Mouse (Mus musculus) heart, embryonic 16.5 days (tissue): ENCODE data around the gene Rpl12. TPM values are rescaled to one million over a fixed set of nuclear protein-coding genes. Genes with fewer than 3 reads are reported as not detected.

ENCODE experiments used
- ATAC-seq: fragments of 200-750 bp; cut with Nextera tagmentation; replicated peaks from 2 replicates; pipeline ENCODE4 v1.8.0; 2017; ENCODE audit warnings: moderate number of reproducible peaks; ENCODE audit not compliant: insufficient read depth, low FRiP score; ENCODE audit errors: extremely low read depth
- H3K27ac ChIP-seq: fragments of 300-500 bp; sonication (generic); 2 replicates; pipeline ENCODE4 v1.5.1; 2014; ENCODE audit warnings: mild to moderate bottlenecking, low read length, control low read depth, moderate library complexity
- H3K27me3 ChIP-seq: fragments of 300-500 bp; sonication (generic); 2 replicates; pipeline ENCODE4 v1.6.1; 2014; ENCODE audit warnings: low read length, mixed read lengths; ENCODE audit not compliant: control insufficient read depth, insufficient read depth
- H3K36me3 ChIP-seq: fragments of 300-500 bp; sonication (generic); 2 replicates; pipeline ENCODE4 v1.6.1; 2014; ENCODE audit not compliant: control insufficient read depth, insufficient read depth
- H3K4me1 ChIP-seq: fragments of 300-500 bp; sonication (generic); 2 replicates; pipeline ENCODE4 v1.6.1; 2014; ENCODE audit warnings: low read length, mixed read lengths; ENCODE audit not compliant: control insufficient read depth, insufficient read depth
- H3K4me2 ChIP-seq: fragments of 300-500 bp; sonication (generic); 2 replicates; pipeline ENCODE4 v1.6.1; 2014; ENCODE audit warnings: low read depth, mild to moderate bottlenecking, control low read depth, low read length
- H3K4me3 ChIP-seq: fragments of 300-500 bp; sonication (generic); 2 replicates; pipeline ENCODE4 v1.5.1; 2014; ENCODE audit warnings: mild to moderate bottlenecking, control low read depth, low read length
- H3K9ac ChIP-seq: fragments of 300-500 bp; sonication (generic); 2 replicates; pipeline ENCODE4 v1.6.1; 2014; ENCODE audit warnings: low read length, control low read depth
- H3K9me3 ChIP-seq: fragments of 300-500 bp; sonication (generic); replicated peaks from 2 replicates; pipeline ENCODE4 v1.6.1; 2016; ENCODE audit warnings: low read length; ENCODE audit not compliant: control insufficient read depth
- WGBS: fragments of 180-500 bp; shearing (Covaris S2); extraction: QIAGEN DNeasy Blood & Tissue Kit; methylation state at CpG from one replicate; pipeline ENCODE4 v1.1.7; 2014; 5-methylcytosine and 5-hydroxymethylcytosine counted together
- polyA plus RNA-seq: library from polyadenylated mRNA; unstranded; fragments of >200 nt; fragmentation: Nextera tagmentation; extraction: Ambion mirVana; gene quantifications from 2 replicates; pipeline ENCODE4 v1.2.1, GENCODE M21; 2015

The Rpl12 gene
- polyA plus RNA-seq, 1 experiment from 2014 or later, result 92.2 TPM

GRCm38 (mm10) chr2:32921801-32922380, 39.5 kb upstream of the Rpl12 start:
- no peaks in the 10 kb centered on the region for H3K27me3 ChIP-seq
- no peaks in the 10 kb centered on the region for H3K4me1 ChIP-seq
- H3K9ac ChIP-seq, result no peak overlapping the region
- H3K27ac ChIP-seq, result no peak overlapping the region
- ATAC-seq, result no peak
- no peaks in the 10 kb centered on the region for H3K9me3 ChIP-seq
- H3K4me3 ChIP-seq, result no peak overlapping the region
- WGBS, result 92% methylated on average over 15 of the region's 15 CpGs
- no peak overlapping the region for H3K4me2 ChIP-seq
- peaks cover 46% of the 10 kb centered on the region for H3K36me3 ChIP-seq

GRCm38 (mm10) chr2:32922564-32922963, 38.8 kb upstream of the Rpl12 start:
- H3K9ac ChIP-seq, result no peak overlapping the region
- WGBS, result 88% methylated on average over 13 of the region's 13 CpGs
- no peak overlapping the region for H3K27ac ChIP-seq
- no peaks in the 10 kb centered on the region for H3K9me3 ChIP-seq
- H3K4me2 ChIP-seq, result no peak overlapping the region
- ATAC-seq, result no peak
- H3K36me3 ChIP-seq, result peaks cover 46% of the 10 kb centered on the region
- no peaks in the 10 kb centered on the region for H3K4me1 ChIP-seq
- H3K4me3 ChIP-seq, result no peak overlapping the region
- H3K27me3 ChIP-seq, result no peaks in the 10 kb centered on the region

- WGBS, result 88% methylated on average over 24 of the region's 24 CpGs
- no peak overlapping the region for H3K4me2 ChIP-seq
- peaks cover 46% of the 10 kb centered on the region for H3K36me3 ChIP-seq
- H3K4me1 ChIP-seq, result no peaks in the 10 kb centered on the region
- no peak for ATAC-seq
- H3K9me3 ChIP-seq, result no peaks in the 10 kb centered on the region
- H3K4me3 ChIP-seq, result no peak overlapping the region
- H3K27me3 ChIP-seq, result no peaks in the 10 kb centered on the region
- H3K9ac ChIP-seq, result no peak overlapping the region
- no peak overlapping the region for H3K27ac ChIP-seq
Measured at GRCm38 (mm10) chr2:32923551-32924250, 37.7 kb upstream of the Rpl12 start.

- Histone ChIP-seq H3K27ac (no peak overlapping the region), H3K36me3 (peaks cover 41% of the 10 kb centered on the region), H3K9ac (no peak overlapping the region), H3K4me3 (no peak overlapping the region), H3K27me3 (no peaks in the 10 kb centered on the region), H3K9me3 (no peaks in the 10 kb centered on the region), H3K4me1 (no peaks in the 10 kb centered on the region), H3K4me2 (no peak overlapping the region)
- ATAC-seq, result no peak
- WGBS, result 70% methylated on average over 10 of the region's 10 CpGs
Measured at GRCm38 (mm10) chr2:32924306-32924844, 37.0 kb upstream of the Rpl12 start.

- Histone ChIP-seq H3K9me3 (no peaks in the 10 kb centered on the region), H3K4me3 (no peak overlapping the region), H3K27me3 (no peaks in the 10 kb centered on the region), H3K27ac (no peak overlapping the region; the same call in 1 of the 2 replicates), H3K4me1 (no peaks in the 10 kb centered on the region), H3K9ac (no peak overlapping the region), H3K36me3 (peaks cover 28% of the 10 kb centered on the region), H3K4me2 (no peak overlapping the region)
- no peak for ATAC-seq
- 77% methylated on average over 12 of the region's 12 CpGs for WGBS
Measured at GRCm38 (mm10) chr2:32926330-32927075, 34.9 kb upstream of the Rpl12 start.

- no peaks in the 10 kb centered on the region for H3K9me3 ChIP-seq
- H3K27ac ChIP-seq, result no peak overlapping the region
- H3K4me1 ChIP-seq, result no peaks in the 10 kb centered on the region
- no peak overlapping the region for H3K4me2 ChIP-seq
- H3K36me3 ChIP-seq, result peaks cover 19% of the 10 kb centered on the region
- ATAC-seq, result no peak
- H3K4me3 ChIP-seq, result no peak overlapping the region
- no peak overlapping the region for H3K9ac ChIP-seq
- H3K27me3 ChIP-seq, result no peaks in the 10 kb centered on the region
- 75% methylated on average over 15 of the region's 15 CpGs for WGBS
Measured at GRCm38 (mm10) chr2:32927624-32928234, 33.6 kb upstream of the Rpl12 start.

GRCm38 (mm10) chr2:32928235-32928946, 33.0 kb upstream of the Rpl12 start:
- no peak overlapping the region for H3K4me3 ChIP-seq
- H3K36me3 ChIP-seq, result peaks cover 13% of the 10 kb centered on the region; the same call in 1 of the 2 replicates
- H3K27me3 ChIP-seq, result no peaks in the 10 kb centered on the region
- H3K4me2 ChIP-seq, result no peak overlapping the region
- H3K27ac ChIP-seq, result no peak overlapping the region
- H3K9ac ChIP-seq, result no peak overlapping the region
- no peaks in the 10 kb centered on the region for H3K9me3 ChIP-seq
- peak; percentile 61; the same call in 1 of the 2 replicates for ATAC-seq
- WGBS, result 28% methylated on average over 10 of the region's 10 CpGs
- no peaks in the 10 kb centered on the region for H3K4me1 ChIP-seq

- Histone ChIP-seq H3K9ac (no peak overlapping the region), H3K4me1 (no peaks in the 10 kb centered on the region), H3K27me3 (no peaks in the 10 kb centered on the region), H3K27ac (no peak overlapping the region), H3K4me2 (no peak overlapping the region), H3K4me3 (no peak overlapping the region), H3K36me3 (peaks cover 8% of the 10 kb centered on the region; the same call in 1 of the 2 replicates), H3K9me3 (no peaks in the 10 kb centered on the region)
- WGBS, result 85% methylated on average over 19 of the region's 19 CpGs
- no peak for ATAC-seq
Measured at GRCm38 (mm10) chr2:32928947-32929829, 32.2 kb upstream of the Rpl12 start.
